Mouse (Mus musculus): ENCODE results near the gene Fbxo8. TPM values are rescaled to one million over a fixed set of nuclear protein-coding genes. Genes with fewer than 3 reads are reported as not detected.

The Fbxo8 gene
- polyA plus RNA-seq (2015; fragmentation: Nextera tagmentation; extraction: Ambion mirVana), result 35.7 and 38.7 TPM in 2 replicates

DNA sequence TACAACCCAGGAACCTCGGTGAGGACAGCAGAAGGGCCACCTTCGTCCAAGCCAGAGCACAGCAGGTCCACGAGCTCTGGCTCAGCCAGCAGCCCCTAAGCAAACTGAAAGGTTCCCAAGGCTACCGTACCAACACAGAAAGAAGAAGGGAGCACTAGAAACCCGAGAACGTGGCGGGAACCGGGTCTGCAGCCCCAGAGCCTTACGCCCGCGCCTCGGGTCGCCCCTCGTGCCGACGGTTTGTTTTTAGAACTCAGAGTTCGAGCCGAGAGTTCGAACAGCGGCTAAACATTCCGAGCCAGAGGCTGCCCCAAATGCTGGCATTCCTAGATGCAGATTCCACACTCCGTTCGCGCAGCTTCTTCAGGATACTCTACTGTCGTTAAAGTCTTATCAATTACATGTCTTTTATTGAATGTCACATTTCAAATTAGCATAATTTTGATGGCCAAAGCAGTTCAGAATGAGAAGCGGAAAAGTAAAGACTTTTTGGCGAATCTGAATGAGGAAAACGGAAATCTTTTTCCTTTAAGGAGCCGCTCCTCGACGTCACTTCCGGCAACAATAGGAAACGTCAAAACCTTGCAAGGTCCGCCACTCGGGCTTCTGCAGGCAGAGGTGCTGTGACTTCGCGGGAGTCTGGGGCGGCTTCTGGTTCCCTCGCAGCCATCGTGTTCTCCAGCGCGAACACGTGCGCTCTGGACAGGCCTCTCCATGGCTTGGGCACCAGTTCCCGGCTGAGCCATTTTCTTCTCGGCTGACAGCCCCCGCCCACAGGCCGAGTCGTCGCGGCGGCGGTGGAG is at the start of gene Fbxo8, which contains the start of gene Cep44:
Gene Fbxo8, plus strand, starts transcription at position 533 of the 803 bp plus-strand sequence.
Gene Cep44, minus strand, starts transcription at position 490 of the 803 bp plus-strand sequence.
- H3K9me3 ChIP-seq (replicated peaks), result no peaks in the 10 kb centered on the region
- peaks cover 4% of the 10 kb centered on the region; the same call in 1 of the 2 replicates for H3K36me3 ChIP-seq (replicated peaks)
- peak within 1 kb of the TSS; percentile 98 for H3K4me3 ChIP-seq (replicated peaks)
- peak within 1 kb of the TSS; percentile 85 for H3K9ac ChIP-seq
- H3K27me3 ChIP-seq, result no peaks in the 10 kb centered on the region
- H3K27ac ChIP-seq (replicated peaks), result peak within 1 kb of the TSS; percentile 94
- peak within 1 kb of the TSS; percentile 70 for H3K4me2 ChIP-seq
- ATAC-seq (ENCODE audit: insufficient read depth), result peak; percentile 84
- peaks cover 22% of the 10 kb centered on the region for H3K4me1 ChIP-seq (replicated peaks)
- under 1% methylated on average over 53 of the region's 53 CpGs for WGBS (ENCODE audit: insufficient replicate concordance)

DNA sequence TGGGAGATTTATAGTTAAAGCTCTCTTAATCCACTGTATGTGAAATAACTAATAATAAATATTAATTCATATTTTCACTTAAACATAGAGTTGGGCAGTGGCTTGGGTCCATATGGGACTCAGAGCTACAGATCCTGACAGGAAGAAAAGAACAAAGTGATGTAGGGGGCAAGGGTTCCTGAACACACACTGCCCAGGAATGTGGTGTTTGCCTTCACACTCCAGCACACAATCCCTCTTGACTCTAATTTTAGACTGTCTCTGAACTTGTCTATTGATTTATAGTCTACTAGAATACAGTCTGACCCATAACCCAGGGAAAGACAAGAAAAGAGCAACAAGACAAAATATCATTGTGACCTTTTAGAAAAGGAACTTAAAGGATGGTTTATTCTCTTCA is 49.0 kb upstream of the Fbxo8 start:
- Histone ChIP-seq H3K27me3 (no peaks in the 10 kb centered on the region), H3K27ac (replicated peaks) (no peak overlapping the region), H3K9me3 (replicated peaks) (no peaks in the 10 kb centered on the region), H3K36me3 (replicated peaks) (no peaks in the 10 kb centered on the region), H3K4me2 (no peak overlapping the region), H3K9ac (no peak overlapping the region), H3K4me1 (replicated peaks) (no peaks in the 10 kb centered on the region), H3K4me3 (replicated peaks) (no peak overlapping the region)
- no peak for ATAC-seq (ENCODE audit: insufficient read depth)

DNA sequence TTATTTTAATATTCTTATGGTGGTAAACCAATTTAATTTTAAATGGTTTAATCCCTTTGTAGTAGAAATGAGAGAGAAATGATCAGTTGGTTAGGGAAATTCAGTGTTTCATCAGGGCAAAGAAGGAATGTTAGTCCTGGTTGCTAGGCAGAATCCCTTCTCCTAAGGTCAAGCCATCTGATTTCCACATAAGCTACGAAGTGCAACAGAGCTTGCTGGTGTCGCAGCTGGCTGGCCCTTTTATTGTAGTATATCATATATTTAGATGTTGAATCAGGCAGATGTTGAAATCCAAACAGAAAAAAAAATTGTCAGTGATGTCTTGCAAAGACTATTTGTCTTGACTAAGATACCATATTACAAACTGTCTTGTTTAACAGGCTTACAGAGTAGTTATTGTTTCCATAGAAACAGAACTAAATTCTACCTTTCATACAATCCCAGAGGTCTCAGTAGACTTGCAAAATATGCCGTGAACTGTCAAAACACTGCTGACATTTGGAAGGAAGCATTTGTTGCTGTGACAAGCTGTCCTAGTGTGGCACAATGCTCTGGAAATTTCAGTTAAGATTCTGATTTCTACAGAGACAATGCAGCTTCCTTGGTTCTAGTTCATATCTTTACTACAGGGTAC is 42.5 kb upstream of the Fbxo8 start:
- WGBS (ENCODE audit: insufficient replicate concordance), result 58% methylated on average over 3 of the region's 3 CpGs
- Histone ChIP-seq H3K9me3 (replicated peaks) (no peaks in the 10 kb centered on the region), H3K27me3 (no peaks in the 10 kb centered on the region), H3K4me1 (replicated peaks) (no peaks in the 10 kb centered on the region), H3K36me3 (replicated peaks) (no peaks in the 10 kb centered on the region), H3K27ac (replicated peaks) (no peak overlapping the region), H3K9ac (no peak overlapping the region), H3K4me2 (no peak overlapping the region), H3K4me3 (replicated peaks) (no peak overlapping the region)
- no peak for ATAC-seq (ENCODE audit: insufficient read depth)

DNA sequence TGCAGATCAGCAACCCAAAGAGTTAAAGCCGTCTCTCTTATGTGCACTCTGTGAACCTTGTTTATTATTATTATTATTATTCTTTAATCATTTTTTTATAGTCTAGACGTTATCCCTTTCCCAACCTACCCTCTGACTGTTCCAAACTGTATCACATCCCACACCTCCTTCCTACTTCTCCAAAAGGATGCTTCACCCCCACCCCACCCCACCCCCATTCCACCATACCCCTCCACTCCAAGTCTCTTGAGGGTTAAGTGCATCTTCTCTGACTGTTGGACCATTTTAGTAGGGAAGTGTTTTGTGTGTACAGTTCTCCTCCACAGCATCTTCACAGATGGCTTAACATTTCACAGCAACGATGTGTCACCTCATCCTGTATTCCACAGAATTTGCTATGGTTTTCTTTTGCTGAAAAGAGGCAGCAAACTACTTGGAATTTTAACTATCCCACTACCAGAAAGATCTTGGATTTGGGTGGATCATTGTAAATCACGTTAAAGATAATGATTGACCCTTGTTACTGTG is 41.9 kb upstream of the Fbxo8 start:
- no peak overlapping the region for H3K4me3 ChIP-seq (replicated peaks)
- H3K9ac ChIP-seq, result no peak overlapping the region
- 48% methylated on average over 4 of the region's 4 CpGs for WGBS (ENCODE audit: insufficient replicate concordance)
- no peak for ATAC-seq (ENCODE audit: insufficient read depth)
- H3K4me2 ChIP-seq, result no peak overlapping the region
- no peaks in the 10 kb centered on the region for H3K9me3 ChIP-seq (replicated peaks)
- no peak overlapping the region for H3K27ac ChIP-seq (replicated peaks)
- no peaks in the 10 kb centered on the region for H3K36me3 ChIP-seq (replicated peaks)
- no peaks in the 10 kb centered on the region for H3K27me3 ChIP-seq
- no peaks in the 10 kb centered on the region for H3K4me1 ChIP-seq (replicated peaks)

DNA sequence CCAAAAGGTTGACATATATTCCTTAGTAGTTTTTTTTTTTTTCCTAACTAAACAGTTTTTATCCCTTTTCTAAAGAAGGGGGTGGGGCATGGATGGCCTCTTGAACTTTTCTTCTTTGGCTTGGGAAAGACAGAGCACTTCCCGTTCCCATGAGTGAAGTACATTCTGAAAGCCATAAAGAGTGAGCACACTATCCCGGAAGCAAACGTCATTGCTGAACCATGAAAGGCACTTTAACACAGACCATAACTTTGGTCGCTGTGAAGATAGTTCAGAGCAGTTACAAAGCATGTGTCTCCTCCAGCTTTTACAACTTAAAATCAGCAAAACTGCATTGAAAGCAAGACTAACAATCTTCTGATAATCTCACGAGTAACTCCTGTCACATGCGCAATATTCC is 32.0 kb upstream of the Fbxo8 start:
- Histone ChIP-seq H3K27ac (replicated peaks) (no peak overlapping the region), H3K9ac (no peak overlapping the region), H3K27me3 (no peaks in the 10 kb centered on the region), H3K4me2 (no peak overlapping the region), H3K4me1 (replicated peaks) (no peaks in the 10 kb centered on the region), H3K4me3 (replicated peaks) (no peak overlapping the region), H3K36me3 (replicated peaks) (no peaks in the 10 kb centered on the region), H3K9me3 (replicated peaks) (no peaks in the 10 kb centered on the region)
- WGBS (ENCODE audit: insufficient replicate concordance), result 69% methylated on average over 6 of the region's 6 CpGs
- ATAC-seq (ENCODE audit: insufficient read depth), result no peak

DNA sequence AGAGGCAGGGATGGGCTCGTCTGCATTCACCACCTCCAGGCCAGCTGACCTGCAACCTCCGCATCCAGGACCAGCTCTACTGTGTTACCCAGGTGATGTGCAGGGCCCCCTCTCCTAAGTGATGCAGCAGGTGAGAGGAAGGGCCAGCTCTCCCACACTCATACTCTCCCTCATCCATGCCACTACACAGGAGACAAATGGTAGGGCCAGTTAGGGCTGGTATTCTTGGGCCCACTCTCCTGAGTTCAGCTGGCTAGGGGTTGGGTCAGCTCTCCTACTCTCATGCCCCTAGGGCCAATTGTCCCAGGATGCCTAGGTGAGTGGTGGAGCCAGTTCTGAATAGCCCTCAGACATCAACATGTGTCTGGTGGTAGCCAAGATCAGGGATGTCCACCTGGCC is 30.6 kb upstream of the Fbxo8 start:
- 56% methylated on average over 2 of the region's 2 CpGs for WGBS (ENCODE audit: insufficient replicate concordance)
- ATAC-seq (ENCODE audit: insufficient read depth), result no peak
- H3K4me1 ChIP-seq (replicated peaks), result no peaks in the 10 kb centered on the region

DNA sequence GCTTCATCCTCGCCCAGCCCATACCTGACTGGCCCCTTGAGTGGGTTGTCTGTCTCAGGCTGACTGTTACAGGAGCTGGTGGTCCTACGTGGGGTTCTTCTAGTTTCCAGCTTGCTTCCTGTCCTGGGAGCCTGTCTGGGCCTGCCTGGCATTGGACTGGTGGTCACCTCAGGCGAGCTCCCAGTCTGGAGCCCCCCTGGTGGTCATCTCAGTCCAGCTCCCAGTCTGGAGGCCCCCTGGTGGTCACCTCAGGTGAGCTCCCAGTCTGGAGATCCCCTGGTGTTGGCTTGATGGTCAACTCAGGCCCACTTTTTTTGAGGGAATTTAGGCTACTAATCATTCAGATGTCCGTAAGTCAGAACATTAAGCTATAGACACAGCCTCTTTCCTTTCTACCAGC is 29.8 kb upstream of the Fbxo8 start:
- ATAC-seq (ENCODE audit: insufficient read depth), result no peak
- no peak overlapping the region for H3K4me2 ChIP-seq
- WGBS (ENCODE audit: insufficient replicate concordance), result 63% methylated on average over 4 of the region's 4 CpGs
- no peaks in the 10 kb centered on the region for H3K9me3 ChIP-seq (replicated peaks)
- H3K27ac ChIP-seq (replicated peaks), result no peak overlapping the region
- H3K36me3 ChIP-seq (replicated peaks), result no peaks in the 10 kb centered on the region
- H3K27me3 ChIP-seq, result no peaks in the 10 kb centered on the region
- no peak overlapping the region for H3K4me3 ChIP-seq (replicated peaks)
- H3K9ac ChIP-seq, result no peak overlapping the region
- H3K4me1 ChIP-seq (replicated peaks), result no peaks in the 10 kb centered on the region

More for the DNA sequence above, 30.6 kb upstream of the Fbxo8 start:
- Histone ChIP-seq H3K9me3 (replicated peaks) (no peaks in the 10 kb centered on the region), H3K4me2 (no peak overlapping the region), H3K4me3 (replicated peaks) (no peak overlapping the region), H3K9ac (no peak overlapping the region), H3K27me3 (no peaks in the 10 kb centered on the region), H3K27ac (replicated peaks) (no peak overlapping the region), H3K36me3 (replicated peaks) (no peaks in the 10 kb centered on the region)

DNA sequence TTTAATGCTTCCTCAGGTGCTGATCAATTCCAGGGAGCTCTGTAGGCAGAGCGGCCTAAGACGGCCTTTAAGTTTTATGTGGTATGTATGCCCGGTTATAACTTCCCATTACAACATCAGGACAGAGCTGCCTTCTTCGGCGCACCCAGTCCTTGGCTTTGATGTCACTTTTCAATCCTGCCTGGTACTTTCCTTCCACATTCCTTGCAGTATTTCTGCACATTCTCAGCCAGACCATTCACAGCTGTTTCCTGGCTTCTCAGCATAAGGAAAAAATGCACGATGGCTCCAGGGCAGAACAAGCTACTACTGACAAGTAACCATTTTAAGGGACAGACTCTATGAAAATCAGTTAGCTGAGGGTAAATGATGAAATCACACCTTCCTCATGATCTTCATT is 22.0 kb upstream of the Fbxo8 start:
- no peak for ATAC-seq (ENCODE audit: insufficient read depth)
- WGBS (ENCODE audit: insufficient replicate concordance), result 81% methylated on average over 6 of the region's 6 CpGs

DNA sequence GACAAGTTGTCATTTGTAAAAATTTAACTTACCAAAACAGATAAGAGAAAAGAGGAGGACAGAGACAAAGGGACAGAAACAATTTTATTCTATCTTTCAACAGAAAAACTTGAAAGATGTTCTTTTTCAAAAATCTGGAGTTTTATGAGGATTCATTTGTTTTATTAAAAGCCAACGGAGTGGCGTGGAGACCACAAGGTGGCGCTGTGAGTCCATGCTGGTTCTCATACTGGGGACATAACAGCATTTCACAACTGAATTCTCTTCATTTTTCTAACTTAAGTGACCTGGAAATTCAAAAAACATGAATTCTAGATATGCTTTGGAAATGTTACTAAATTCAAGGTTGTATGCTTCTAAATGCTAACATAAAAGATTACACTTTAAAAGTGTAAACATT is 20.5 kb upstream of the Fbxo8 start:
- no peak for ATAC-seq (ENCODE audit: insufficient read depth)
- WGBS (ENCODE audit: insufficient replicate concordance), result 7% methylated on average over 3 of the region's 3 CpGs

More for the DNA sequence above, 22.0 kb upstream of the Fbxo8 start:
- Histone ChIP-seq H3K4me2 (no peak overlapping the region), H3K36me3 (replicated peaks) (peaks cover 16% of the 10 kb centered on the region; the same call in 1 of the 2 replicates), H3K4me1 (replicated peaks) (no peaks in the 10 kb centered on the region), H3K9me3 (replicated peaks) (no peaks in the 10 kb centered on the region), H3K4me3 (replicated peaks) (no peak overlapping the region), H3K9ac (no peak overlapping the region), H3K27ac (replicated peaks) (no peak overlapping the region), H3K27me3 (no peaks in the 10 kb centered on the region)

DNA sequence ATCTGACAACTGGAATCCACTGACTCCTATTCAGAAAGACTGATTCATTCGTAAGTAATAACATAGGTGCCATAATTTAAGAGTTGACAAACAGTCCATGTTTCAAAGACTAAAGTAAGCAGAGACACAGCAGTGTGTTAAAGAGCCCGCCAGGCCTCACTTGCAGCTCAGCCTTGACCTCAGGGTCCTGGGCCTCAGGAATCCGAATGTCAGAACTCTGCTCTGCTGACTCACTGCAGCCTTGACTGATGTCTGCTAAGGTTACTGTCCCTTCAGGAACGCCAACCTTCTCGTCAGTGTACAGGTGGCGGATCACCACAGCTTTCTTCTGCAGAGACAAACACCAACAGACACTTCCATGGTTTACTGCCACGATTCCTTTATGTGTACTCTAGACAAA is 10.2 kb upstream of the Fbxo8 start:
- ATAC-seq (ENCODE audit: insufficient read depth), result no peak
- H3K9me3 ChIP-seq (replicated peaks), result no peaks in the 10 kb centered on the region
- H3K9ac ChIP-seq, result no peak overlapping the region
- H3K4me3 ChIP-seq (replicated peaks), result no peak overlapping the region
- no peaks in the 10 kb centered on the region for H3K27me3 ChIP-seq
- WGBS (ENCODE audit: insufficient replicate concordance), result 70% methylated on average over 7 of the region's 7 CpGs
- H3K36me3 ChIP-seq (replicated peaks), result peaks cover 63% of the 10 kb centered on the region
- H3K4me1 ChIP-seq (replicated peaks), result no peaks in the 10 kb centered on the region
- H3K27ac ChIP-seq (replicated peaks), result no peak overlapping the region
- H3K4me2 ChIP-seq, result no peak overlapping the region

More for the DNA sequence above, 20.5 kb upstream of the Fbxo8 start:
- peaks cover 16% of the 10 kb centered on the region; the same call in 1 of the 2 replicates for H3K36me3 ChIP-seq (replicated peaks)
- H3K27me3 ChIP-seq, result no peaks in the 10 kb centered on the region
- no peaks in the 10 kb centered on the region for H3K4me1 ChIP-seq (replicated peaks)
- H3K27ac ChIP-seq (replicated peaks), result no peak overlapping the region
- no peak overlapping the region for H3K9ac ChIP-seq
- no peak overlapping the region for H3K4me2 ChIP-seq
- H3K9me3 ChIP-seq (replicated peaks), result no peaks in the 10 kb centered on the region
- H3K4me3 ChIP-seq (replicated peaks), result no peak overlapping the region

DNA sequence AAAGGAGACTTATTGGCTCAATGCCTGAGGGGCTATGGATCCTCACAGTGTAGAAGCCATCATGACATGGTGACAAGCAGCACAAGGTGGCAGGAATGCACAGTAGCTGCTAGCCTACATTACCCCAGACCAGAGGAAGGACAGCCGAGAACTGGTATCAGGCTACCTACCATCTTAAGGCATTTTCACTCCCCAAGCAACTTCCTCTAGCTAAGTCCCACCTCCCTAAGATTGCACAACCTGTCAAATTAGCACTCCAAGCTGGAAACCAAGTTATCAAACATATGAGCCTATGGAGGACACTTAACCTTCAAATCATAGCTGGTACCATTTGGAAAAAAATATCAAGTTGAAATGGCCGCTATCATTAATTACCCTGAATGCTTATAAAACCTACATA is 3.0 kb upstream of the Fbxo8 start:
- WGBS (ENCODE audit: insufficient replicate concordance), result 77% methylated on average over 2 of the region's 2 CpGs
- ATAC-seq (ENCODE audit: insufficient read depth), result no peak

More for the DNA sequence above, 3.0 kb upstream of the Fbxo8 start:
- Histone ChIP-seq H3K27me3 (no peaks in the 10 kb centered on the region), H3K36me3 (replicated peaks) (peaks cover 22% of the 10 kb centered on the region), H3K4me2 (no peak overlapping the region), H3K4me3 (replicated peaks) (no peak overlapping the region), H3K4me1 (replicated peaks) (peaks cover 19% of the 10 kb centered on the region), H3K9me3 (replicated peaks) (no peaks in the 10 kb centered on the region), H3K27ac (replicated peaks) (no peak overlapping the region), H3K9ac (no peak overlapping the region)
